Mouse (Mus musculus) c-Kit-positive CD71-positive TER-119-negative erythroid progenitor cells, embryonic 14.5 days (primary cell): ENCODE measurements around the gene Ift88.

ENCODE experiments used
- DNase-seq: peaks from one replicate; pipeline ENCODE4 v3.0.0-alpha.2; 2013; ENCODE audit warnings: low read depth

The Ift88 gene

GRCm38 (mm10) chr14:57532577-57532976 is 108.7 kb downstream of the Ift88 start:
- no peak for DNase-seq

- no peak for DNase-seq
Observed at GRCm38 (mm10) chr14:57533214-57533613, 109.4 kb downstream of the Ift88 start.

GRCm38 (mm10) chr14:57533841-57534240 is 110.0 kb downstream of the Ift88 start:
- no peak for DNase-seq

- no peak for DNase-seq
Observed at GRCm38 (mm10) chr14:57534346-57534745, 110.5 kb downstream of the Ift88 start.

- DNase-seq = no peak
Observed at GRCm38 (mm10) chr14:57534961-57535360, 111.1 kb downstream of the Ift88 start.

GRCm38 (mm10) chr14:57535646-57536045 is 111.8 kb downstream of the Ift88 start:
- DNase-seq = no peak

- no peak for DNase-seq
Observed at GRCm38 (mm10) chr14:57536820-57537219, 113.0 kb downstream of the Ift88 start.

- DNase-seq = no peak
Observed at GRCm38 (mm10) chr14:57537261-57538015, 113.6 kb downstream of the Ift88 start.

GRCm38 (mm10) chr14:57540683-57541082 is 116.8 kb downstream of the Ift88 start:
- DNase-seq = no peak

GRCm38 (mm10) chr14:57542231-57542630 is 118.4 kb downstream of the Ift88 start:
- DNase-seq = no peak

- DNase-seq = no peak
Observed at GRCm38 (mm10) chr14:57543420-57544039, 119.7 kb downstream of the Ift88 start.

GRCm38 (mm10) chr14:57545526-57545925 is 121.7 kb downstream of the Ift88 start:
- DNase-seq = no peak

- no peak for DNase-seq
Observed at GRCm38 (mm10) chr14:57546131-57546530, 122.3 kb downstream of the Ift88 start.

- DNase-seq = no peak
Observed at GRCm38 (mm10) chr14:57546557-57547021, 122.7 kb downstream of the Ift88 start.

GRCm38 (mm10) chr14:57547062-57547461 is 123.2 kb downstream of the Ift88 start:
- no peak for DNase-seq

GRCm38 (mm10) chr14:57552945-57553344 is 129.1 kb downstream of the Ift88 start:
- DNase-seq = no peak

- no peak for DNase-seq
Observed at GRCm38 (mm10) chr14:57554434-57554833, 130.6 kb downstream of the Ift88 start.

GRCm38 (mm10) chr14:57555471-57556070 is 131.7 kb downstream of the Ift88 start:
- DNase-seq = no peak

- no peak for DNase-seq
Observed at GRCm38 (mm10) chr14:57556922-57557321, 133.1 kb downstream of the Ift88 start.

- DNase-seq = no peak
Observed at GRCm38 (mm10) chr14:57565626-57566025, 141.8 kb downstream of the Ift88 start.
